Mouse (Mus musculus): ENCODE measurements around the gene Hist4h4. TPM values are rescaled to one million over a fixed set of nuclear protein-coding genes. Genes with fewer than 3 reads are reported as not detected.

The Hist4h4 gene
- polyA plus RNA-seq, 1 experiment from 2014 or later: 2.8 TPM

DNA sequence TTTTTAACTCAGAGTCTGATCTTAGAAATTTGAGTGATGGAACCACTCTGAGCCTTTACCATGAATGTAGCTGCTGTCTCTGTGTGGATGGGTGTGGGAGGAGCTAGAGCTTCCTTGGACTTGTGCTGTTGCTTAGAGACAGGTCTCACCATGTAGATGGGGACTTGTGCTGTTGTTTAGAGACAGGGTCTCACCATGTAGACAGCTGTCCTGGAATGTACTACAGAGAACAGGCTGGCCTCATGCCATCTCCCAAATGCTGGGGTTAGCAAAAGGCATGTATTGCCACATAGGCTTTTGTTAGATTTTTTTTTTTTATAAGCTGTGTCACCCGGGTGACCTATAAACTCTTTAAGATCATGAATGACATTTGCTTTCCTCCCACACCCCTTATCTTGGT is 40.3 kb downstream of the Hist4h4 start:
- Histone ChIP-seq H3K4me1 (ENCODE audit: control insufficient read depth, insufficient read depth, low read length) (no peaks in the 10 kb centered on the region), H3K9me3 (ENCODE audit: control insufficient read depth, low read depth, low read length) (no peaks in the 10 kb centered on the region), H3K27me3 (ENCODE audit: control insufficient read depth, insufficient read depth, low read length) (no peaks in the 10 kb centered on the region), H3K4me3 (ENCODE audit: low read depth, low read length) (no peak overlapping the region), H3K9ac (replicated peaks; ENCODE audit: low read depth, low read length) (no peak overlapping the region), H3K36me3 (ENCODE audit: control insufficient read depth, insufficient read depth, low read length) (no peaks in the 10 kb centered on the region), H3K27ac (ENCODE audit: low read length) (no peak overlapping the region), H3K4me2 (replicated peaks; ENCODE audit: low read depth, low read length) (no peak overlapping the region)
- peak; percentile 46; the same call in 1 of the 2 replicates for ATAC-seq (ENCODE audit: insufficient number of reproducible peaks, insufficient read depth, low FRiP score, low read depth)
- 51% methylated on average over 1 of the region's 1 CpGs for WGBS

Small RNA genes lying within 50 kb of the gene (microRNA-seq; reads per million reads assigned to microRNA genes)
- not detected for gene Gm44364

Other genes starting within 250 kb of the Hist4h4 start
- 6.0 and 6.7 TPM in 2 replicates for gene Plbd1, start 142.5 kb downstream of the Hist4h4 start, polyA plus RNA-seq (2014; fragmentation: Nextera tagmentation; extraction: Ambion mirVana)
- 1.6 and 3.3 TPM in 2 replicates for gene Gucy2c, start 22.6 kb downstream of the Hist4h4 start, polyA plus RNA-seq (2014; fragmentation: Nextera tagmentation; extraction: Ambion mirVana)
- gene H2afj, start 3.8 kb upstream of the Hist4h4 start, polyA plus RNA-seq (2014; fragmentation: Nextera tagmentation; extraction: Ambion mirVana): 130 and 144 TPM in 2 replicates
- 1.7 and 2.5 TPM in 2 replicates for gene BC049715, start 23.2 kb upstream of the Hist4h4 start, polyA plus RNA-seq (2014; fragmentation: Nextera tagmentation; extraction: Ambion mirVana)
- gene Wbp11, start 23.8 kb upstream of the Hist4h4 start, polyA plus RNA-seq (2014; fragmentation: Nextera tagmentation; extraction: Ambion mirVana): 103 and 109 TPM in 2 replicates
- gene Smco3, start 31.0 kb upstream of the Hist4h4 start, polyA plus RNA-seq (2014; fragmentation: Nextera tagmentation; extraction: Ambion mirVana): 1.9 and 2.3 TPM in 2 replicates
- 4.4 and 5.5 TPM in 2 replicates for gene Art4, start 53.3 kb upstream of the Hist4h4 start, polyA plus RNA-seq (2014; fragmentation: Nextera tagmentation; extraction: Ambion mirVana)
- gene Mgp, start 71.4 kb upstream of the Hist4h4 start, polyA plus RNA-seq (2014; fragmentation: Nextera tagmentation; extraction: Ambion mirVana): 229 and 247 TPM in 2 replicates
- 0.48 and 3.7 TPM in 2 replicates for gene Erp27, start 117.8 kb upstream of the Hist4h4 start, polyA plus RNA-seq (2014; fragmentation: Nextera tagmentation; extraction: Ambion mirVana)
- 0.09 and 0.11 TPM in 2 replicates for gene Pde6h, start 119.4 kb upstream of the Hist4h4 start, polyA plus RNA-seq (2014; fragmentation: Nextera tagmentation; extraction: Ambion mirVana)
- gene Arhgdib, start 137.5 kb upstream of the Hist4h4 start, polyA plus RNA-seq (2014; fragmentation: Nextera tagmentation; extraction: Ambion mirVana): 53.3 and 58.0 TPM in 2 replicates